In genomic region chr2:151921596-151921995, GRCm38 (mm10) we compare ENCODE assay signal across 11 mouse cellular contexts. TPM values are rescaled to one million over a fixed set of nuclear protein-coding genes. Genes with fewer than 3 reads are reported as not detected.
DNase-seq lines count a peak whose midpoint lies in the region; ATAC-seq lines count a peak whose summit lies in the region.
"Had no signal": no experiment of that assay in that cellular context is flagged by ENCODE, and none has a peak within 500 bp of the region (broad histone marks: within the 10 kb centered on the region; RNA-seq: fewer than 3 reads in every experiment).

No protein-coding gene starts in this region.

- no peaks in the 10 kb centered on the region for H3K27me3 ChIP-seq in midbrain, embryonic 13.5 days
- no peaks in the 10 kb centered on the region for H3K27me3 ChIP-seq in midbrain, embryonic 11.5 days (ENCODE audit: control insufficient read depth, insufficient read depth, low read length)
- 0 out of 2 replicates have a peak, but pooled peaks cover 2% of the 10 kb centered on the region for H3K27me3 ChIP-seq in limb, embryonic 12.5 days
- no peaks in the 10 kb centered on the region for H3K27me3 ChIP-seq in stomach, embryonic 16.5 days (ENCODE audit: control insufficient read depth, insufficient read depth, low read length)

- intact Hi-C loops in left cerebral cortex, postnatal 4 days (cut with DNase I): no loop called here

- ATAC-seq in midbrain, embryonic 13.5 days: peak; percentile 46; the same call in 1 of the 2 replicates
- no peak for ATAC-seq in midbrain, embryonic 11.5 days (ENCODE audit: low FRiP score)
- ATAC-seq in limb, embryonic 12.5 days (ENCODE audit: insufficient number of reproducible peaks, insufficient read depth, low FRiP score, low TSS enrichment, low read depth): peak; percentile 32; the same call in 1 of the 2 replicates
- peak; percentile 77 for ATAC-seq in stomach, embryonic 16.5 days (ENCODE audit: insufficient read depth, low FRiP score)

- H3K4me1 ChIP-seq in midbrain, embryonic 13.5 days (replicated peaks): peaks cover 6% of the 10 kb centered on the region; the same call in 1 of the 2 replicates
- H3K4me1 ChIP-seq in midbrain, embryonic 11.5 days (ENCODE audit: control insufficient read depth, insufficient read depth, low read length): no peaks in the 10 kb centered on the region
- peaks cover 25% of the 10 kb centered on the region for H3K4me1 ChIP-seq in limb, embryonic 12.5 days (replicated peaks)
- 0 out of 2 replicates have a peak, but pooled peaks cover 5% of the 10 kb centered on the region for H3K4me1 ChIP-seq in stomach, embryonic 16.5 days (ENCODE audit: control insufficient read depth, insufficient read depth, low read length)

- no peaks in the 10 kb centered on the region for H3K36me3 ChIP-seq in midbrain, embryonic 13.5 days
- no peaks in the 10 kb centered on the region for H3K36me3 ChIP-seq in midbrain, embryonic 11.5 days (ENCODE audit: control insufficient read depth, insufficient read depth, low read length)
- H3K36me3 ChIP-seq in limb, embryonic 12.5 days: no peaks in the 10 kb centered on the region
- no peaks in the 10 kb centered on the region for H3K36me3 ChIP-seq in stomach, embryonic 16.5 days (ENCODE audit: control insufficient read depth, insufficient read depth, low read length)
- H3K36me3 ChIP-seq: G1E had no signal

- no peak overlapping the region for H3K4me2 ChIP-seq in midbrain, embryonic 13.5 days (replicated peaks)
- H3K4me2 ChIP-seq in midbrain, embryonic 11.5 days: no peak overlapping the region
- no peak overlapping the region for H3K4me2 ChIP-seq in limb, embryonic 12.5 days
- no peak overlapping the region for H3K4me2 ChIP-seq in stomach, embryonic 16.5 days (ENCODE audit: low read depth, low read length)

- no peak overlapping the region for H3K27ac ChIP-seq in midbrain, embryonic 13.5 days
- H3K27ac ChIP-seq in midbrain, embryonic 11.5 days (ENCODE audit: low read depth, low read length): no peak overlapping the region
- 0 out of 2 replicates have a peak overlapping the region, but pooled peaks have one; percentile 12 for H3K27ac ChIP-seq in limb, embryonic 12.5 days
- H3K27ac ChIP-seq in stomach, embryonic 16.5 days (ENCODE audit: low read length): no peak overlapping the region

- no peaks in the 10 kb centered on the region for H3K9me3 ChIP-seq in midbrain, embryonic 13.5 days
- H3K9me3 ChIP-seq in midbrain, embryonic 11.5 days (ENCODE audit: control insufficient read depth, low read length): no peaks in the 10 kb centered on the region
- no peaks in the 10 kb centered on the region for H3K9me3 ChIP-seq in limb, embryonic 12.5 days
- no peaks in the 10 kb centered on the region for H3K9me3 ChIP-seq in stomach, embryonic 16.5 days (replicated peaks; ENCODE audit: control insufficient read depth, low read length)
- H3K9me3 ChIP-seq: G1E had no signal

- DNase-seq in midbrain, embryonic 11.5 days (ENCODE audit: low spot score, missing footprints): no peak
- DNase-seq in forelimb bud, embryonic 11.5 days (ENCODE audit: low read depth, low spot score): peak; percentile 68
- no peak for DNase-seq in left cerebral cortex, postnatal 4 days
- no peak for DNase-seq in thymus, postnatal 4 days
- DNase-seq in frontal cortex, adult 2 months (ENCODE audit: extremely low spot score in 1 of 2, low spot score in 1 of 2): no peak
- DNase-seq: liver had no signal

- no peak overlapping the region for H3K4me3 ChIP-seq in midbrain, embryonic 13.5 days (replicated peaks)
- H3K4me3 ChIP-seq in midbrain, embryonic 11.5 days (ENCODE audit: low read depth, low read length): no peak overlapping the region
- no peak overlapping the region for H3K4me3 ChIP-seq in limb, embryonic 12.5 days (replicated peaks)
- no peak overlapping the region for H3K4me3 ChIP-seq in stomach, embryonic 16.5 days (replicated peaks; ENCODE audit: low read length)

- no peak overlapping the region for H3K9ac ChIP-seq in midbrain, embryonic 13.5 days (replicated peaks)
- no peak overlapping the region for H3K9ac ChIP-seq in midbrain, embryonic 11.5 days (ENCODE audit: low read length)
- no peak overlapping the region for H3K9ac ChIP-seq in limb, embryonic 12.5 days (replicated peaks)
- no peak overlapping the region for H3K9ac ChIP-seq in stomach, embryonic 16.5 days (ENCODE audit: low read length)

- 52% methylated on average over 4 of the region's 4 CpGs for WGBS in midbrain, embryonic 13.5 days
- 55% methylated on average over 4 of the region's 4 CpGs for WGBS in midbrain, embryonic 11.5 days
- WGBS in limb, embryonic 12.5 days: 19% methylated on average over 4 of the region's 4 CpGs
- WGBS in stomach, embryonic 16.5 days: 36% methylated on average over 4 of the region's 4 CpGs

RNA-seq across cellular contexts. Expression of gene Angpt4, which starts 10.6 kb away (rescaled TPM):
- 0.10 and 0.11 TPM in 2 replicates for polyA plus RNA-seq in midbrain, embryonic 13.5 days (2015; fragmentation: Nextera tagmentation; extraction: Ambion mirVana)
- 0.12 and 0.37 TPM in 2 replicates for polyA plus RNA-seq in midbrain, embryonic 11.5 days (2014; fragmentation: Nextera tagmentation; extraction: Ambion mirVana)
- 0.11 and 0.26 TPM in 2 replicates for polyA plus RNA-seq in limb, embryonic 12.5 days (2016; fragmentation: Nextera tagmentation; extraction: Ambion mirVana)
- polyA plus RNA-seq in stomach, embryonic 16.5 days (2015; fragmentation: Nextera tagmentation; extraction: Ambion mirVana): 0.46 and 0.81 TPM in 2 replicates
- total RNA-seq in left cerebral cortex, postnatal 4 days (2021): not detected
- 0.26 and 0.32 TPM in 2 replicates for polyA plus RNA-seq in frontal cortex, adult 2 months (2012; rRNA removed)
- total RNA-seq: G1E; hematopoietic stem cell, adult 5-6 weeks had no signal
- polyA plus RNA-seq: G1E had no signal

RNA-seq across cellular contexts. Expression of gene Fam110a, which starts 58.4 kb away (rescaled TPM):
- 97.0 and 97.3 TPM in 2 replicates for polyA plus RNA-seq in midbrain, embryonic 13.5 days (2015; fragmentation: Nextera tagmentation; extraction: Ambion mirVana)
- polyA plus RNA-seq in midbrain, embryonic 11.5 days (2014; fragmentation: Nextera tagmentation; extraction: Ambion mirVana): 85.9 and 96.4 TPM in 2 replicates
- 29.3 and 31.7 TPM in 2 replicates for polyA plus RNA-seq in limb, embryonic 12.5 days (2016; fragmentation: Nextera tagmentation; extraction: Ambion mirVana)
- 31.2 and 32.7 TPM in 2 replicates for polyA plus RNA-seq in stomach, embryonic 16.5 days (2015; fragmentation: Nextera tagmentation; extraction: Ambion mirVana)
- 10 to 100 TPM; 19.0 to 20.5 TPM for total RNA-seq in left cerebral cortex, postnatal 4 days (2021)
- polyA plus RNA-seq in frontal cortex, adult 2 months (2012; rRNA removed): 6.3 and 6.7 TPM in 2 replicates
